ENCODE assay signal across 16 mouse cellular contexts in genomic region chr4:29078391-29078790, GRCm38 (mm10).
"Had no signal": no experiment of that assay in that cellular context is flagged by ENCODE, and none has a peak within 500 bp of the region (broad histone marks: within the 10 kb centered on the region; RNA-seq: fewer than 3 reads in every experiment).

No protein-coding gene starts in this region.

- H3K4me2 ChIP-seq: neural tube, embryonic 12.5 days; neural tube, embryonic 13.5 days; stomach, embryonic 15.5 days had no signal

- H3K36me3 ChIP-seq: neural tube, embryonic 12.5 days; neural tube, embryonic 13.5 days; stomach, embryonic 15.5 days had no signal

- DNase-seq: retina, postnatal 1 day; right cerebral cortex, adult 18-20 months; right cerebral cortex, postnatal 14 days; right cerebral cortex, postnatal 25 days; right cerebral cortex, postnatal 4 days; spleen, adult 18-20 months; thymus, adult 18-20 months; thymus, adult 2 months; thymus, postnatal 14 days; thymus, postnatal 25 days; thymus, postnatal 36 days; thymus, postnatal 4 days had no signal

- H3K27ac ChIP-seq: neural tube, embryonic 12.5 days; neural tube, embryonic 13.5 days; stomach, embryonic 15.5 days; stomach, postnatal 0 days had no signal

- H3K9me3 ChIP-seq: neural tube, embryonic 12.5 days; neural tube, embryonic 13.5 days; stomach, embryonic 15.5 days had no signal

- H3K4me3 ChIP-seq: neural tube, embryonic 12.5 days; neural tube, embryonic 13.5 days; stomach, embryonic 15.5 days had no signal

- H3K27me3 ChIP-seq: neural tube, embryonic 12.5 days; neural tube, embryonic 13.5 days; stomach, embryonic 15.5 days had no signal

- H3K9ac ChIP-seq: neural tube, embryonic 12.5 days; neural tube, embryonic 13.5 days; stomach, embryonic 15.5 days had no signal

- H3K4me1 ChIP-seq: neural tube, embryonic 12.5 days; neural tube, embryonic 13.5 days; stomach, embryonic 15.5 days had no signal
